Mouse (Mus musculus) brain, embryonic 14.5 days (tissue): ENCODE measurements around the gene Lcat.

Experiments
- CTCF ChIP-seq: fragments of 200-500 bp; IDR thresholded peaks from 2 replicates; pipeline ENCODE4 v1.5.1; 2012; ENCODE audit warnings: inconsistent platforms, mild to moderate bottlenecking, moderate library complexity, borderline replicate concordance; ENCODE audit not compliant: insufficient read depth, insufficient read length; ENCODE audit errors: extremely low read depth
- POLR2A ChIP-seq: fragments of 200-500 bp; IDR thresholded peaks from 2 replicates; pipeline ENCODE4 v1.6.1; 2012; ENCODE audit warnings: mild to moderate bottlenecking, inconsistent platforms, borderline replicate concordance; ENCODE audit not compliant: poor library complexity, insufficient read depth, insufficient read length, severe bottlenecking; ENCODE audit errors: extremely low read depth

DNA sequence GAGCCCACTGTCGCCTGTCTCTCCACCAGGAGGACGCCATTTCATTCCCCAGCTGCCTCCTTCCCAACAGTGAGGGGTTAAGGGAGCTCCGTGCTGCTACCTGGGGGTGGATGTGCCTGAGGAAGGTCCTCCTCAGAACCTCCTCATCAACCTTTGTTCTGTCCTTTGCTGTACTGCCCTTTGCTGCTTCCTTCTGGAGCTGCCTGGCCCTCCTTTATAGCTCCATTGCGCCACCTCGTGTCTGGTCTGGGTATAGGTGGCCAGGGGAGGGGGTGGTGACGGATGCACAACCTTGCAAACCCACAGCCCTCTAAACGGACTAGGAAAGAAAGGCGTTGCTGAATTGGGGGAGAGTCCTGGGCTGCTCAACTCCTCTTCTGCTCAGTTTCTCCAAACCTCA is 12.6 kb downstream of the Lcat start:
- TF ChIP-seq CTCF = peak; percentile 95
- no peak for TF ChIP-seq POLR2A
